Mouse (Mus musculus) CD4-positive, CD25-positive, alpha-beta regulatory T cell, adult 4 months (primary cell): ENCODE measurements around the gene Ccdc60. TPM values are rescaled to one million over a fixed set of nuclear protein-coding genes. Genes with fewer than 3 reads are reported as not detected.

Source experiments
- ATAC-seq: one replicate; pipeline ENCODE4 v1.8.0; 2017
- polyA plus RNA-seq, 2 experiments: library from polyadenylated mRNA; unstranded; fragments of 100-300 nt; shearing (Covaris generic); gene quantifications; one replicate each; pipeline ENCODE4 v1.2.1; 2017

The Ccdc60 gene
- polyA plus RNA-seq, 2 experiments from 2014 or later: 0.11 TPM; not detected in 1

DNA sequence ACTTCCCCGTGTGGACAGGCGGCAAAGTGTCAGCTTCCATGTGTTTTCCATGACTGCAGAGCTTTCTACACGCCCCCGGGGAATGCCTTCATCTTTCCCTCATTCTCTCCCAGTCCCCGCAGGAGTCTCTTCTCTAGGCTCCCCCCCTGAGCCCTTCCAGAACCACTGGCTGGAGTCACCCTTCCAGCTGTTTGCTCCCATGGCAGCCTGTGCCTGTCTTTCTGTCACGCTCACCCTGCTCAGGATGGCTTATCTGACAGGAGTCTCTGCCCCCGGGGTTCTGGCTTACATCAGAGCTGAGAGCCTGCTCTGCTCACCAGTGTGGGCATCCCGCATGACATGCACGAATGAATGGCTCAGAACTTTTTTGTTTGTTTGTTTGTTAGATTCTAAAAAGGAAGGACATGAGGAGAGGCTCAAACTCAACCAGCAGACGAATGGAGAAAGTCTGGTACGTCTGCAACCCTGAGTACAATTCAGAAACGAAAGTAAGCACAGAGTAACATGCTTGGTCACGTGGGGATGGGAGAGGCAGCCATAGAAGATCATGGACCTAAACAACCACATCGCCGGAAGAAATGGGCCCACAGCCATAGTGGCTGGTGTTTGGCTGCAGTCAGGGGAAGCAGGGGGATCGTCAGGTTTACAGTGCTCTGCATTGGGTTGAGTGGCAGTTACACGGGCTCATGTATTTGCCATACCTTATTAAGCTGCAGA lies 17.1 kb downstream of the Ccdc60 start:
- no peak for ATAC-seq

DNA sequence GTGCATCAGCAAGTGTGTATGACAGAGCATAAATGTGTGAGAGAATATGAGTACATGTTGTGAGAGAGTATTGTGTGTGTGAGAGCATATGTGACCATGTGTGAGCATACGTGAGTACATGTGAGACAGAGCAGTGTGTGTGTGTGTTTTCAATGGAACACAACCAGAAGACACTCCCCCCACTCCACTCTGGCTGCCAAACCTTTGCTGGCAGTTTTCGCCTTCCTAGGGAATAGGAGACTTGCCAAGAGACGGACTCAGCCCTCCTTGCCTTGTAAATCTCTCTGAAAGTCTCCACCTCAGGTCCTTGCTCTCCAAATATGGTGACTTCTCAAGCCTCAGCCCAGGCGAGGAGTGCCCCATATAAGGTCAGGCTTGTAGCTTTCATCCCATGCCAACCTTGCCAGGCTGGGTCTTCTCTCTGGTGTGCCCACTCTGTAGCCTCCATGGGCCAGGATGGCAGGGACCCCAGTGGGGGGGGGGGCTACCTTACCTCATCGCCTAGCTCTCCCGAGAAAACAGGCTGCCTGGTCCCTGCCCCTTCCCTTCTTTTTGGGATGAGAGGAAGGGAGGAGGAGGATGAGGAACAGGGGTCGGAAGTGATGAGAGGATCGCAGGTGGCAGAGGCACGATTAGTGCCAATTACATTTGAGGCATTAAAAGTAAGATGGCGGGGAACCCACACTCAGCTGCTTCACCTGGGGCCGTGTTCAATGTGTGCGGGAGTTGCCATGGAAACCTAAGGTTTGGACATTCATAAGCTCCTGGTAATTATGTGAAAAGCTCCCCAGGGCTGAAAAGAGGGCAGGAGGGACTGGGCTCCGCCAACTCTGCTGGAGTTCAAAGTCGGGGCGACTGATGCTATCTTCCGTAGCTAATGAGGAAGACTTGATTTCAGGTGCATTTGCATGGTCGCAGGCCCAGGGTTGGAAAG lies 19.3 kb downstream of the Ccdc60 start:
- no peak for ATAC-seq

GRCm38 (mm10) chr5:116262689-116263088 lies 26.1 kb downstream of the Ccdc60 start:
- no peak for ATAC-seq

- ATAC-seq: no peak
Observed at GRCm38 (mm10) chr5:116261944-116262343, 26.8 kb downstream of the Ccdc60 start.

- no peak for ATAC-seq
Observed at GRCm38 (mm10) chr5:116260356-116260755, 28.4 kb downstream of the Ccdc60 start.

DNA sequence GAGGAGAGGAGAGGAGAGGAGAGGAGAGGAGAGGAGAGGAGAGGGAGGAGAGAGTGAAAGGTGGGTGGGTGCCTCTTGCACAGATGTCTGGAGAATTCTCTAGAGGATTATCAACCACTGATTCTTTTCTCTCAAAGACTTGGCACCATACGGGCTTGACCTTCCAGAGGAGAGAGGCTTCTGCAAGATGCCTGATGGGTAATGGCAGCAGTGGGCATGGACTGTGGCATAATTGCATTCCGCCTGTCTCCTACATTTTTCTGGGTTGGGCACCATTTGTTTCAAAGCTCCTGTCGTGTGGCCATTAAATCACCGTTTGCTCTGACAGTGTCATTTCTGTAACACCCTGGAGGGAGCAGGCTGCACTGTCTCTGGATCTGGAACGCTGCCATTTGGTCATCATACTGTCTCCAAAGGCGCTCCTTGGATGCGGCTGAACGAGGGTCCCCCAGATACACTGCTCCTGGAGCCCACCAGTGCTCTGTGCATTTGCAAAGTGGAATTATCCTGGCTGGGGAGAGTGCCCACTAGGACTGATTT lies 30.4 kb downstream of the Ccdc60 start:
- no peak for ATAC-seq

DNA sequence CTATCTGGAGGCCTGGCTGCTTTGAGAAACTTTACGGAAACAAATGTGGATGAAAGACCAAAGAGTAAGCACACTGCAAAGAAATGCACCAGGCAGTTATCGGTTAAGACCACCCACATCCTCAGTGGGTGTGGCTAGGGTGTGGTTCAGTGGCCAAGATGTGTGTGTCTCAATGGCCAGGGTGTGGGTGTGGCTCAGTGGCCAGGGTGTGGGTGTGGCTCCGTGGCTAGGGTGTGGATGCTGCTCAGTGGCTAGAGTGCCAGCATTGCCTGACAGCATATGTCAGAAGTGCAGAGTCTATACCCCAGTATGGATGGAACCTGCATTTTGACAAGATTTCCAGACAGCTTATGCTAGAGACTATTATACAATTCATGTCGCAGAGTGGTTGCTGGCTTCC lies 34.9 kb downstream of the Ccdc60 start:
- ATAC-seq: no peak

DNA sequence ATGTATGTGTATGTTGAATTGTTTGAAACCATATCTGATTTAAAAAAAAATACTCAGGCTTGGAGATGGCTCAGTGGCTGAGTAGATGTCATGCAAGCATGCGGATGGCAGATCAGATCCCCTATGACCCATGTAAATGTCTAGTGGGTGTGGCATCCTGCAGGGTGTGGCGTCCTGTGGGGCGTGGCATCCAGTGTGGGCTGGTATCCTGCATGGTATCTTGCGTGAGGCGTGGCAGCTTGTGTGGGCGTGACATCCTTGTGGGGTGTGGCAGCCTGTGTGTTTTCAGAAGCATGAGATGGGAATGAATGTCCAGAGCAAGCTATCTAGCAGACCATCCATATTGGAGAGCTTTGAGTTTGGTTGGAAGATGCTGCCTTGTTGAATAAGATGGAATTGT lies 36.6 kb downstream of the Ccdc60 start:
- no peak for ATAC-seq

DNA sequence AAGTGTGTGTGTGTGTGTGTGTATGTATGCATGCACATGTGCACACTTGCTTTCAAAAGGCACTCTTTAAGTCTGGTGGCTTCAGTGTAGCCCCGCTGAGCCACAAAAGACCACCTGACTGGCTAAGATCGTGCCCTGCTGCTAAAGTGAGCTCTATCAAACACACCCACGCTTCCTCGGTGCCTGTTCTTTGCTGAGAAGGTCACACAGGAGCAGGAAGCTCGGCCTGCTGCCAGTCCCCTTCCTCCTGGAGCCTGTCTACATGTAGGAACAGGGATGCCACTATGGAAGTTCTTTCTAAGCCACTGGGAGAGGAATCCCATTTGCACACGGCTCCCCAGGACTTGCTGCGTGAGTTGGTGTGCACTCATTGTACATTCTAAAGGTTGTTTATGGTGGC lies 42.1 kb downstream of the Ccdc60 start:
- ATAC-seq: no peak

GRCm38 (mm10) chr5:116244476-116244875 lies 44.3 kb downstream of the Ccdc60 start:
- no peak for ATAC-seq

GRCm38 (mm10) chr5:116243622-116244021 lies 45.2 kb downstream of the Ccdc60 start:
- no peak for ATAC-seq

DNA sequence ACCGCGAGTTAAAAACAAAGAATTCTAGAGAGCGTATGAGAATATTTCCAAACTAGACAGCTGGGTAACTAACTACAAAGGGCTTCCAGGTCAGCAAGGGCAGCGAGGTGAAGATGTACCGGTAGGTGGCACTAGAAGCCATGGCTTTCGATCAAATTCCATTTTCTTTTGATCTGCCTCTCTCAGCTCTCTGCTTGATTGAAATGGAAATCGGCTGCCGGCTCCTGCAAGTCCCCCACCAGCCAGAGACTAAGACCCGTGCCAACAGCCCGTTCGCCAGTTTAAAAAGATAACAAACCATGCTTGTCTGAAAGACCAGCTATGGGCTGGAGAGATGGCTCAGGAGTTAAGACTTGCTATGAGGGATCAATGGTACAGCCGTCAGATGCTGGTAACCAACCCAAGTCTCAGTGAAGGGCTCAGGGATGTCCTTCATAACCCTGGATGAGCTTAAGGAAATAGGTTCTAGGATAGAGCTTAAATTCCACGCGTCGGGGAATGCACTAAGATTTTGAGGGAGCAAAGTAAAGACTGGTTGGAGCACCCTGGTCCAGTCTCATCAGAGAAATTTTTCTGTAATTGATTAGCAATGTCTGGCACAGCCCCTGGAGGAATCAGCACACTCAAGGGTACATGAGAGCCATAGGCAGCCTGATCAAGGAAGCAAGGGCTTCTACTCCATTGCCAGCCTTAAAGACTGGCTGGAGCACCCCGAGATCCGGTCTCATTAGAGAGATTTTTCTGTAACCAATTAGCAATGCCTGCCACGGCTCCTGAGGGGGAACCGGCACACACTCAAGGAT lies 56.7 kb downstream of the Ccdc60 start:
- no peak for ATAC-seq

GRCm38 (mm10) chr5:116228414-116228813 lies 60.4 kb downstream of the Ccdc60 start:
- ATAC-seq: no peak

DNA sequence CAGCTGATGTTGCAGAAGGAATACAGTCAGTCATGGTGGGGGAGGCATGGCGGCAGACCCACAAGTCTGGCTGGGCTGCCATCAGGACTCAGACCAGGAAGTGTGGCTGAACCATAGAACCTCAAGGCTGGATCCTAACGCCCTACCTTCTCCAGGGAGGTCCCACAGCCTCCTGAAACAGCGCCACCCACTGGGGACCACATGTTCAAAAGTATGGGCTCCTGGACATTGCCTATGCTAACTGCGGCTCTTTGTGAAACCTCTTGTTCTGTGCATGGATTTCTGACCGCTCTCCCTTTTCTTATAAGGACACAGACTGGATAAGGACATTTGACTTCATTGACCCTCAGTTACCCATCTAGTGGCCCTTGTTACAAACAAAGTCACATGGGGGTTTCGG lies 64.8 kb downstream of the Ccdc60 start:
- no peak for ATAC-seq

- ATAC-seq: no peak
Observed at GRCm38 (mm10) chr5:116221916-116222315, 66.9 kb downstream of the Ccdc60 start.

DNA sequence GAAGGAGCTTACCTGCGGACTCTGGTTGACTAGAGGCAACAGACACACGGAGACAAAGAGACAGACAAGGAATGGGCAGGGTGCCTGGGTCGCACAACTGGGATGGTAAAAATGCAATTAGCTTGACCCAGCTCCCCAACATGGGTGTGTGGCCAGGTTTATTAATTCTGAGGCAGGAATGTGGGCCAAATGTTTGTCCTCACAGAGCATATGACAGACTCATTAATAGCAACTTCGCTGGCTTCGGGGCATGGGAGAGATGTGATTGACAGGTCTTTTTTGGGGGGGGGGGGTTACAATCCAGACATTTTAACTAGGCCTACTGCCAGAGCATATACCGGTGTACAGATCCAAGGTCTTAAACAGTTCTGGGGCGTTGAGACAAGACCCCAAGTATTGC lies 69.5 kb downstream of the Ccdc60 start:
- no peak for ATAC-seq

DNA sequence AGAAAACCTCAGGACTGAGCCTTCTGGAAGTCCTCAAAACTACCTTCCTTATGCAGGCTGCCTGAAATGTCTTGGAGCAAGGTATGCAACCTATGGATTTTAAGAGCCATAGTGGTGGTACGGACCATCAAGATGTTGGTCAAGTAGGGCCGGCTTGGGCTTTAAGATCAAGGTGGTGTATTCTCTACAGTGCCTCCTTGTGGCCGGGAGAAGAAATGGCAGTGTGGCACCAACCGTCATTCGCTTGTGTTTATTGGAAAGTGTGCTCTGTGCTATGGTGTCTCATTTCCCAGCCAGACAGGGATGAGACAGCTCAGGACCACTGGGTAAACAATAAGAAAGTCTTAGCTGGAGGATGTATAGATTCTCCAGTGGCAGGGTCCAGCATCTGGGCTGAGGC lies 76.1 kb downstream of the Ccdc60 start:
- ATAC-seq: no peak

GRCm38 (mm10) chr5:116209378-116210091 lies 79.2 kb downstream of the Ccdc60 start:
- ATAC-seq: no peak

- no peak for ATAC-seq
Observed at GRCm38 (mm10) chr5:116208741-116209368, 79.9 kb downstream of the Ccdc60 start.

- no peak for ATAC-seq
Observed at GRCm38 (mm10) chr5:116202692-116203091, 86.1 kb downstream of the Ccdc60 start.

- ATAC-seq: no peak
Observed at GRCm38 (mm10) chr5:116194499-116194898, 94.3 kb downstream of the Ccdc60 start.

DNA sequence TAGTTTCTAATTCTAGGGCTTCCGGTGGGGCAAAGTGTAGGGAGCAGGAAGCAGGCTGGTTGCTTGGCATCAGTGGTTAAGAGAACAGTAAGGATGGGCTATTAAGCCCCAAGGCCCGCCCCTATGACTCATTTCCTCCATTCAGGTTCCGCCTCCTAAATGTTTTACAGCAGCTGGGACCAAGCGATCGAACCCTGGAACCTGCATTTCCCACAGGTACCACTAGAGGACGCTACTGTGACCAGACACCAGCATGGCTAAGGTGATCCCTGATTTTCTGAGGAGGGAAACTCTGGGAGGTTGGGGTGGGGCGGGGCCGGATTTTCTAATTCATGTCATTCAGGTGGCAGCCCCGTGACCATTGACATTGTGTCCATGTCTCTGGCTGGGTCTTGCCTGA lies 96.1 kb downstream of the Ccdc60 start:
- no peak for ATAC-seq
